Mouse (Mus musculus) hindbrain, embryonic 14.5 days (tissue): ENCODE measurements around the gene Foxp1. TPM values are rescaled to one million over a fixed set of nuclear protein-coding genes. Genes with fewer than 3 reads are reported as not detected.

ENCODE experiments used
- ATAC-seq: fragments of 200-750 bp; cut with Nextera tagmentation; 2 replicates; pipeline ENCODE4 v1.8.0; 2017; ENCODE audit warnings: moderate number of reproducible peaks, mild to moderate bottlenecking, moderate TSS enrichment, moderate library complexity; ENCODE audit not compliant: low FRiP score
- DNase-seq: peaks from one replicate; pipeline ENCODE4 v3.0.0-alpha.2; 2015; ENCODE audit warnings: low spot score
- H3K27ac ChIP-seq: fragments of 300-500 bp; sonication (generic); 2 replicates; pipeline ENCODE4 v1.5.1; 2014; ENCODE audit warnings: mild to moderate bottlenecking, moderate library complexity
- H3K27me3 ChIP-seq: fragments of 300-500 bp; sonication (generic); 2 replicates; pipeline ENCODE4 v1.6.1; 2014; ENCODE audit warnings: mild to moderate bottlenecking, low read length, mixed read lengths; ENCODE audit not compliant: control insufficient read depth, insufficient read depth
- H3K36me3 ChIP-seq: fragments of 300-500 bp; sonication (generic); replicated peaks from 2 replicates; pipeline ENCODE4 v1.6.1; 2014; ENCODE audit not compliant: control insufficient read depth, insufficient read depth
- H3K4me1 ChIP-seq: fragments of 300-500 bp; sonication (generic); replicated peaks from 2 replicates; pipeline ENCODE4 v1.6.1; 2014; ENCODE audit warnings: antibody characterized with exemption, low read length, mixed read lengths; ENCODE audit not compliant: control insufficient read depth, insufficient read depth
- H3K4me2 ChIP-seq: fragments of 300-500 bp; sonication (generic); replicated peaks from 2 replicates; pipeline ENCODE4 v1.6.1; 2014; ENCODE audit warnings: mild to moderate bottlenecking, moderate library complexity
- H3K4me3 ChIP-seq: fragments of 300-500 bp; sonication (generic); replicated peaks from 2 replicates; pipeline ENCODE4 v1.5.1; 2014; ENCODE audit warnings: mild to moderate bottlenecking, low read length
- H3K9ac ChIP-seq: fragments of 300-500 bp; sonication (generic); 2 replicates; pipeline ENCODE4 v1.6.1; 2014
- H3K9me3 ChIP-seq: fragments of 300-500 bp; sonication (generic); 2 replicates; pipeline ENCODE4 v1.6.1; 2016; ENCODE audit warnings: low read length; ENCODE audit not compliant: control insufficient read depth
- WGBS: fragments of 180-500 bp; shearing (Covaris S2); extraction: QIAGEN DNeasy Blood & Tissue Kit; methylation state at CpG from one replicate; pipeline ENCODE4 v1.1.7; 2014; 5-methylcytosine and 5-hydroxymethylcytosine counted together
- polyA plus RNA-seq: library from polyadenylated mRNA; unstranded; fragments of >200 nt; fragmentation: Nextera tagmentation; extraction: Ambion mirVana; gene quantifications from 2 replicates; pipeline ENCODE4 v1.2.1, GENCODE M21; 2014

Foxp1 gene
- polyA plus RNA-seq = 68.3 and 70.5 TPM in 2 replicates

DNA sequence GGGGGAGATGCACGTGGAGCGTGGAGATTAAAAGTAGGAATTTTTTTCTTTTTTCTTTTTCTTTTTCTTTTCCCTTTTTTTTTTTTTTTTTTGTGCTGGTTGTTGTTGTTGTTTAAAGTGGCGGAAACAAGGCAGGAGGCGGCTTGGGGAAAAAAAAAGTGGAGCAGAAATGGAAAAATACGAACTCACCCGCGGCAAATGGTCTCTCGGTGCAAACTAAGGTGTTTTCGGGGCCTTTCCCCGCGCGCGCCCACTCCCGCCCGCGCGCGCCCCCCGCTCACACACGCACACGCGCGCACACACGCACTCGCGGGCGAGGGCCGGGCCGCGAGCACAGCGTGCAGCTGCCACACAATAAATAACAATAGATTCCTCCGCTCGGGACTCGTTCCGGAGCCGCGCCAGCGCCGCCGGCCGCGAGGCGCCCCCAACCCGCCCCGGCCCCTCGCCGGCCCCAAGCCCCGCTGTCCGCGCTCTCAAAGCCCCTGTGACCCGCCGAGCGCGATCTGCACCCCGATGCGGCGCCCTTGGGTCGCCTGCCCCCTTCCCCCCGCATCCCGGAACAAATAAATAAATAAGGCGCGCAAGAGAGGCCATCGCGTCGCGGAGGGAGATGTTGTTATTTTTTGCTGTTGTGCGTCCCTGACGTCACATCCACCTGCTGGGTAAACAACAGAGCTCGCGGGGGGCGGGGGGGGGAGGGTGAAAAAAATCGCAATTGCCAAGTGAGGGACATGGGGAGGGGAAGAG, at the start of gene Foxp1:
Gene Foxp1 (minus strand): TSS at position 363 of the 750 bp plus-strand sequence.
- Histone ChIP-seq H3K4me3 (peak within 1 kb of the TSS; percentile 82), H3K9me3 (no peaks in the 10 kb centered on the region), H3K27me3 (0 out of 2 replicates have a peak, but pooled peaks cover 5% of the 10 kb centered on the region), H3K36me3 (no peaks in the 10 kb centered on the region), H3K9ac (peak within 1 kb of the TSS; percentile 98), H3K4me1 (0 out of 2 replicates have a peak, but pooled peaks cover 3% of the 10 kb centered on the region), H3K27ac (peak within 1 kb of the TSS; percentile 100), H3K4me2 (peak within 1 kb of the TSS; percentile 99)
- ATAC-seq = peak; percentile 64
- WGBS = under 1% methylated on average over 71 of the region's 72 CpGs
- DNase-seq = peak; percentile 86

DNA sequence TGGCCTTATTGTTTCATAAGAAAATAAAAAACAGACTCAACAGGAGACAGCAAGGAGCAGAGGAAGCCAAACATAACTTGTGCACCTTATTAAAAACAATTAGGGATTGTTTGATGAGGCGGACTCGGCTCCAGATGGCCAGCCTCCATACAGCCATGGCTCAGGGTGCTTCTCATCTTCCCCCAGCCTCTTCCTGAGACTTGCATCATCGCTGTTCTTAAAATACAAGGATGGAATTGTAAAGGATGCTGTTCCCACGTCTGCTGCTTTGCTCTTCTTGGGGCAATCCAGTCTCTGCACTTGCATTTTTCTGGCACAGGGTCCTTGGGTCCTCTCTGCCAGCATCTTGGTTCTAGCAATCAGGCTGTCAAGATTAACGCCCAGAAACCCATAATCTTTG, 49.5 kb upstream of the Foxp1 start:
- H3K36me3 ChIP-seq = no peaks in the 10 kb centered on the region
- DNase-seq (no peak), ATAC-seq (no peak)
- H3K4me2 ChIP-seq = no peak overlapping the region
- H3K9me3 ChIP-seq = no peaks in the 10 kb centered on the region
- no peak overlapping the region for H3K9ac ChIP-seq
- 77% methylated on average over 5 of the region's 5 CpGs for WGBS
- no peaks in the 10 kb centered on the region for H3K4me1 ChIP-seq
- H3K27ac ChIP-seq = no peak overlapping the region
- no peak overlapping the region for H3K4me3 ChIP-seq
- H3K27me3 ChIP-seq = no peaks in the 10 kb centered on the region

GRCm38 (mm10) chr6:99566921-99567320, 44.4 kb upstream of the Foxp1 start:
- Histone ChIP-seq H3K4me2 (no peak overlapping the region), H3K9ac (no peak overlapping the region), H3K36me3 (no peaks in the 10 kb centered on the region), H3K9me3 (no peaks in the 10 kb centered on the region), H3K27ac (no peak overlapping the region), H3K27me3 (no peaks in the 10 kb centered on the region), H3K4me3 (no peak overlapping the region), H3K4me1 (no peaks in the 10 kb centered on the region)
- no peak for DNase-seq
- WGBS = 72% methylated on average over 8 of the region's 8 CpGs
- ATAC-seq = no peak

DNA sequence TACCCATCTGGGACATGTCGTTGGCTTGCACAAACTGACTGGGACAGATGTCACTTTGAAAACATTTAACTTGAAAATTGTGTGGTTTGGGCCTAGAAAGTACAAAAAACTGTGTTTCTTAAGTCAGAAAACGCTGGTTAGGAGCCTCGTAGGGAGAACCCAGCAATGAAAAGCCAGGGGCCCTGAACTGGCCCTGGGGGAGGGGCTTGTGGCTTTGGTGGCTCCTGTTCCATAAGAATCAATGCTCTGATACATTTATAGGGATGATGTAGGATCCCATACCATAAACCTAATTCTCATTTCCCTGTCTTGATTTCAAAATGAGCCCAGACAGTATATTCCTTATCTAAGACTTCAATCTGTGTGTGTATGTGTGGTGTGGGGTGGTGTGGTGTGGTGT, 42.2 kb upstream of the Foxp1 start:
- H3K36me3 ChIP-seq = no peaks in the 10 kb centered on the region
- ATAC-seq = no peak
- 80% methylated on average over 3 of the region's 3 CpGs for WGBS
- no peak overlapping the region for H3K4me3 ChIP-seq
- H3K4me2 ChIP-seq = no peak overlapping the region
- H3K9ac ChIP-seq = no peak overlapping the region
- no peak for DNase-seq
- H3K27ac ChIP-seq = no peak overlapping the region
- H3K27me3 ChIP-seq = no peaks in the 10 kb centered on the region
- H3K9me3 ChIP-seq = no peaks in the 10 kb centered on the region
- H3K4me1 ChIP-seq = no peaks in the 10 kb centered on the region

DNA sequence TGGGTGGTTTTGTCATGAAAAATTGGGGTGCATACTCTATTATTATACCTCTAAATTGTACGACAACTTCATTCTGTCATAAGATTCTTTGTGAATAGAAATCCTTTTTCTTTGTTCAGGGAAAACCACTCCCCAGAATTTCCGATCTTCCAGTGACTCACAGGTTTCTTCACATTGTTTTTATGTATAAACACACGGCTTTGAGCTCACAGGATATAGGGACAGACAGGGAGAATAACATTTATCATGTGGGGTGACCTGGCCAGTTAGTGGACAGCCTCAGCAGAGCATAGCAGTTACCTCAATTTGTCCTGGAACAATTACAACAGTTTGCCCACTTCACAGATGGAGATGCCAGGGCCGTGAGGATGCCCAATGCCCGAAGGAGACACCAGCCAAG, 34.4 kb upstream of the Foxp1 start:
- H3K27ac ChIP-seq = no peak overlapping the region
- 87% methylated on average over 5 of the region's 5 CpGs for WGBS
- no peaks in the 10 kb centered on the region for H3K27me3 ChIP-seq
- H3K4me1 ChIP-seq = no peaks in the 10 kb centered on the region
- ATAC-seq (no peak), DNase-seq (no peak)
- H3K36me3 ChIP-seq = no peaks in the 10 kb centered on the region
- H3K4me3 ChIP-seq = no peak overlapping the region
- no peaks in the 10 kb centered on the region for H3K9me3 ChIP-seq
- no peak overlapping the region for H3K9ac ChIP-seq
- H3K4me2 ChIP-seq = no peak overlapping the region

- Histone ChIP-seq H3K4me3 (no peak overlapping the region), H3K36me3 (no peaks in the 10 kb centered on the region), H3K4me1 (no peaks in the 10 kb centered on the region), H3K27ac (no peak overlapping the region), H3K9me3 (0 out of 2 replicates have a peak, but pooled peaks cover 8% of the 10 kb centered on the region), H3K9ac (no peak overlapping the region), H3K27me3 (no peaks in the 10 kb centered on the region), H3K4me2 (no peak overlapping the region)
- DNase-seq = no peak
- 96% methylated on average over 1 of the region's 1 CpGs for WGBS
- no peak for ATAC-seq
Measured at GRCm38 (mm10) chr6:99552816-99553215, 30.3 kb upstream of the Foxp1 start.

DNA sequence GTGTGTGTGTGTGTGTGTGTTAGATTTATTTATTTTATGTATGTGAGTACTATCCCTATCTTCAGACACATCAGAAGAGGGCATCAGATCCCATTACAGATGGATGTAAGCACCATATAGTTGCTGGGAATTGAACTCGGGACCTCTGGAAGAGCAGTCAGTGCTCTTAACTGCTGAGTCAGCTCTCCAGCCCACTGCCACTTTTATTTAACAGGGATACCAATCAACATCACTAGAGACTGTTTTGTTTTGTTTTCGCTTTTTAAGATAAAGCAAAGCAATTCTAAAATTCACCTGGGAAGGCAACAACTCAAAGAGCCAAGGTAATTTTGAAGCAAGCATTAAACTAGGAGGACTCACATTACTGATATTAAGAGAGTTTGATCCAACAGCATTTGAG, 23.9 kb upstream of the Foxp1 start:
- H3K4me3 ChIP-seq = no peak overlapping the region
- 0 out of 2 replicates have a peak, but pooled peaks cover 8% of the 10 kb centered on the region for H3K9me3 ChIP-seq
- H3K36me3 ChIP-seq = no peaks in the 10 kb centered on the region
- H3K4me2 ChIP-seq = no peak overlapping the region
- DNase-seq (no peak), ATAC-seq (no peak)
- H3K27me3 ChIP-seq = no peaks in the 10 kb centered on the region
- 90% methylated on average over 2 of the region's 2 CpGs for WGBS
- H3K4me1 ChIP-seq = no peaks in the 10 kb centered on the region
- no peak overlapping the region for H3K9ac ChIP-seq
- H3K27ac ChIP-seq = no peak overlapping the region

GRCm38 (mm10) chr6:99545437-99545836, 22.9 kb upstream of the Foxp1 start:
- no peak overlapping the region for H3K27ac ChIP-seq
- H3K4me1 ChIP-seq = no peaks in the 10 kb centered on the region
- DNase-seq (no peak), ATAC-seq (no peak)
- H3K9ac ChIP-seq = no peak overlapping the region
- H3K4me2 ChIP-seq = no peak overlapping the region
- H3K27me3 ChIP-seq = no peaks in the 10 kb centered on the region
- no peak overlapping the region for H3K4me3 ChIP-seq
- WGBS = 83% methylated on average over 6 of the region's 6 CpGs
- H3K36me3 ChIP-seq = no peaks in the 10 kb centered on the region
- 0 out of 2 replicates have a peak, but pooled peaks cover 8% of the 10 kb centered on the region for H3K9me3 ChIP-seq

DNA sequence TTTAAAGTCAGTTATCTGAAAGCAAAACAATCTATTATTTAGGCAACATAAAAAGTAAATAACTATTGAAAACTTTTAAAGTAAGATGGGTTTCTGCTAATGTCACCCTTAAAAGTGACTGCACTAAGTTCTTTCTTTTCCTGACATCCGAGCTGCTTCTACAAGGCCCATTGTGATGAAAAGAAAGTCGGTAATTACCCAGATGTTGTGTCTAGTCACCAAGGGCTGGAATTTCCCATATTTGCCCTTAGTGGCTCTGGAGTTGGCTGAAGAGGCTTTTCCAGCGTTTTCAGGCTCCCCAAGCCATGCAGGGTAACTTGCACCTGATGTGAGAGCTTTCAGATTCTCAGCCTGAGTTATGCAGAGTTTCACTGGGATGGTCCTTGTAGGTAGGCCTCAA, 18.6 kb upstream of the Foxp1 start:
- 47% methylated on average over 3 of the region's 3 CpGs for WGBS
- Histone ChIP-seq H3K36me3 (no peaks in the 10 kb centered on the region), H3K4me2 (no peak overlapping the region), H3K4me1 (no peaks in the 10 kb centered on the region), H3K9ac (no peak overlapping the region), H3K9me3 (no peaks in the 10 kb centered on the region), H3K27ac (no peak overlapping the region), H3K27me3 (no peaks in the 10 kb centered on the region), H3K4me3 (no peak overlapping the region)
- ATAC-seq (no peak), DNase-seq (no peak)
